ENCODE assay signal across 1 mouse cellular context in the genomic region with DNA sequence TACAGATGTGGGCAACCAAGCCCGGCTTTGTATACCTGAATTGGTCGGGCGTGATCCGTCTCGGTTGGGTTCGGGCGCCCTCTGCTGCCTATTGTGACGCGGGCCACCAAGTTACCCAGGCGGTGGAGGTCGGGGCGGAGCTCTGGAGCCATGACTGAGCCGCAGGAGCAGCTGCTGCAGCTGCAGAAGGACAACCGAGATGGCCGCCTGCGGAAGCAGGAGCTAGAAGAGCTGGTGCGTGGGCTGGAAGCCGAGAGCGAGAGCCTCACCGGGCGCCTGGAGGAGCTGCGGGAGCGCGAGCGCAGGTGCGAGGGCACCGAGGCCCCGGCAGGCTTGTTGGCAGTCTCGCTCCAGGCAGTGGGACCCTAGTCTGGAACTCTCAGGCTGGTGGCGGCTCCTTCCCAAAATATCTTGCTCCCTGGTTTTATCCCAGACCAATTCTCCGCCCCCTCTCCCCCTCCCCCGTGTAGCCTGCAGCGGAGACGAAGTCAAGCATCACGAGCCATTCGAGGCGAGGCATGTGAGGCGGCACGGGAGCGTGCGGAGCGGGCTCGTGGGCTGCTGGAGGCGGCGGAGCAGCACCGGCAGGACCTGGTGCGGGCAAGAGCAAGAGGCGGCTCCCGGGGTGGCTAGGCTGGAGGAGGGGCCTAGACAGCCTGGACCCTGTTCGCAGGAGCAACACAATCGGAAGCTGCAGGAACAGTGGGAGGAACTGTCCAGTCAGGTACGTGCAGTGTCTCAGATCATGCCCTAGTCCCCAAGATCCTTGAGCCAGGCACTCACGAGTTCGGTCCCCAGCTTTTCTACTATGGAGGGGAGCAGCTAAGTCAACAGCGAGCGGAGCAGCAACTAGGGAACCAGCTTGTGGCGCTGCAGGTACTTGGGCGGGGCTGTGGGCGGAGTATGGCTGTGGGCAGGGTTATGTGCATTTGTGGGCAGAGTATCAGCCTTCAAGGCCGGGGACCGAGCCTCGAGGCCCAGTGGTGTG.
TF ChIP-seq lines count a peak whose summit lies in the region.

No protein-coding gene starts in this region.

TF ChIP-seq in myocyte, 11 proteins besides CTCF, POLR2A, EP300 and RAD21 (continued from another document):
- peak; percentile 41 for TF ChIP-seq TCF3 (IDR thresholded peaks at IDR 0.05; ENCODE audit: insufficient read length, low read depth)
